Mouse (Mus musculus): ENCODE measurements around the gene Arl15. TPM values are rescaled to one million over a fixed set of nuclear protein-coding genes. Genes with fewer than 3 reads are reported as not detected.

The Arl15 gene
- polyA plus RNA-seq, 1 experiment from 2014 or later: 16.3 TPM

DNA sequence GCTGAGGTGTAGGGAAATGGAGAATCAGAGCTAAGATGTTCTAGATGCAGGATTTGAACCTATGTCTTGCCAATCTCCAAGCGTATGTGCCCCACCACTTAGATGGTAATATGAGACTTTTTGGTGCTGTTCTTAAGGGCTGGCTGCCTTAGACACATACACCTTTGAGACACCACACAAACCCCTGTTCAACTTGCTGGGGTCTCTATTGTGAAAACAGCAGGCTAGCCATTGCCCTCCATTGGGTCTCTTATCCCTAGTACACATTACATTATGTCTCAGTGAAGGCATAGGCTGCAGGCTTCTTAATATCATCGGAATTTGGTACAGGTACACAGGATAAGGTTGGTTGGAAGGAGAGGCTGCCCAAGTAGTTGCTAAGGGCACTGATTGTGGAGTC, 16.8 kb downstream of the Arl15 start:
- no peak overlapping the region for H3K9ac ChIP-seq (replicated peaks)
- H3K4me3 ChIP-seq (replicated peaks): no peak overlapping the region
- no peaks in the 10 kb centered on the region for H3K27me3 ChIP-seq (replicated peaks)
- no peaks in the 10 kb centered on the region for H3K9me3 ChIP-seq (replicated peaks)
- H3K4me2 ChIP-seq: no peak overlapping the region
- 98% methylated on average over 2 of the region's 2 CpGs for WGBS
- no peaks in the 10 kb centered on the region for H3K36me3 ChIP-seq
- no peak overlapping the region for H3K27ac ChIP-seq (replicated peaks)
- peaks cover 17% of the 10 kb centered on the region for H3K4me1 ChIP-seq
- no peak for ATAC-seq (ENCODE audit: low FRiP score)

- Histone ChIP-seq H3K9ac (replicated peaks) (no peak overlapping the region), H3K27ac (replicated peaks) (peak overlapping the region; percentile 24; the same call in 1 of the 2 replicates), H3K4me2 (no peak overlapping the region), H3K9me3 (replicated peaks) (no peaks in the 10 kb centered on the region), H3K4me3 (replicated peaks) (no peak overlapping the region), H3K4me1 (peaks cover 19% of the 10 kb centered on the region), H3K36me3 (no peaks in the 10 kb centered on the region), H3K27me3 (replicated peaks) (no peaks in the 10 kb centered on the region)
- WGBS: 46% methylated on average over 9 of the region's 9 CpGs
- 0 out of 2 replicates have a peak, but pooled peaks have one; percentile 33 for ATAC-seq (ENCODE audit: low FRiP score)
Observed at GRCm38 (mm10) chr13:113811910-113812592, 17.7 kb downstream of the Arl15 start.

- Histone ChIP-seq H3K4me1 (peaks cover 19% of the 10 kb centered on the region), H3K27ac (replicated peaks) (peak overlapping the region; percentile 24; the same call in 1 of the 2 replicates), H3K4me3 (replicated peaks) (no peak overlapping the region), H3K9ac (replicated peaks) (no peak overlapping the region), H3K4me2 (no peak overlapping the region), H3K27me3 (replicated peaks) (no peaks in the 10 kb centered on the region), H3K9me3 (replicated peaks) (no peaks in the 10 kb centered on the region), H3K36me3 (no peaks in the 10 kb centered on the region)
- ATAC-seq (ENCODE audit: low FRiP score): no peak
- WGBS: 61% methylated on average over 6 of the region's 6 CpGs
Observed at GRCm38 (mm10) chr13:113812593-113812975, 18.3 kb downstream of the Arl15 start.

DNA sequence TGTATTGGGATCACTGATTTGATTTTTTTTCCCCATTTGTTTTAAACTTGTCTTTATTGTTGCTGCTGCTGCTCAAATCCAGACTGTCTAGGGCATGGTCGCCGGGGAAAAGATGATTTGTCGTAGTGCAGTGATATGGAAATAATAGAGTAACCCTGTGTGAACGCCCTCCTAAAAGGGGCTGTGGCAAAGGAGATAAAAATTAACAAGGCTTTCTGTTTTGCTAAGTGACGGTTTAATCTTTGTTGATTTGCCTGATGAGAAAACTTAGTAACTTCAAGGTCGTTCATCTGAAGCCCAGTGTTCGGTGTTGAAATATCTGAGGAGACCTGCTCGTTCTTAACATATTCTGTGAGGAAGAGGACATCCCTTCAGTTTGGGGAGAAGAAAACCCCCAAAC, 19.8 kb downstream of the Arl15 start:
- Histone ChIP-seq H3K4me2 (no peak overlapping the region), H3K27me3 (replicated peaks) (no peaks in the 10 kb centered on the region), H3K4me1 (peaks cover 19% of the 10 kb centered on the region), H3K9ac (replicated peaks) (no peak overlapping the region), H3K27ac (replicated peaks) (no peak overlapping the region), H3K9me3 (replicated peaks) (no peaks in the 10 kb centered on the region), H3K4me3 (replicated peaks) (no peak overlapping the region), H3K36me3 (no peaks in the 10 kb centered on the region)
- WGBS: 74% methylated on average over 8 of the region's 8 CpGs
- ATAC-seq (ENCODE audit: low FRiP score): no peak

- Histone ChIP-seq H3K27ac (replicated peaks) (no peak overlapping the region), H3K9ac (replicated peaks) (no peak overlapping the region), H3K4me3 (replicated peaks) (no peak overlapping the region), H3K4me2 (no peak overlapping the region), H3K36me3 (no peaks in the 10 kb centered on the region), H3K9me3 (replicated peaks) (no peaks in the 10 kb centered on the region), H3K27me3 (replicated peaks) (no peaks in the 10 kb centered on the region), H3K4me1 (peaks cover 19% of the 10 kb centered on the region)
- WGBS: 29% methylated on average over 15 of the region's 15 CpGs
- no peak for ATAC-seq (ENCODE audit: low FRiP score)
Observed at GRCm38 (mm10) chr13:113815697-113816420, 21.6 kb downstream of the Arl15 start.

DNA sequence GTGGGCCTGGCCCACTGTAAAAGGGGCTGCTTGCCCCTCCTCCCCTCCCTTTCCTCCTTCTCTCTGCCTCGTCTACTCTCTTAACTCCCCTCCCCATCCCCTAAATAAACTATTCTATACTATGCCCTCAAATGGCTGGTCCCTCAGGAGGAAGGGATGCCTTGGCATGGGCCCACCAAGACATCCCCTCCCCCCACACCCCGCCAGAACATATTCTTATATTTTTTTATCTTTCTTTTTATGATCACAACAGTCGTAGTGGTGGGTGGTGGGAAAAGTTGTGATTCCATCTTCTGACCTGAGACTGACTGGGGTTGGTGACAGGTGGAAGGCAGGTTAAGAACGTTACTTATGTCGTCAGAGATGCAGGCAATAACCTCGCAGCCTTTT, 22.1 kb downstream of the Arl15 start:
- Histone ChIP-seq H3K4me3 (replicated peaks) (no peak overlapping the region), H3K27ac (replicated peaks) (no peak overlapping the region), H3K9ac (replicated peaks) (no peak overlapping the region), H3K36me3 (no peaks in the 10 kb centered on the region), H3K4me2 (no peak overlapping the region), H3K27me3 (replicated peaks) (no peaks in the 10 kb centered on the region), H3K9me3 (replicated peaks) (no peaks in the 10 kb centered on the region), H3K4me1 (peaks cover 19% of the 10 kb centered on the region)
- no peak for ATAC-seq (ENCODE audit: low FRiP score)
- 45% methylated on average over 6 of the region's 6 CpGs for WGBS

DNA sequence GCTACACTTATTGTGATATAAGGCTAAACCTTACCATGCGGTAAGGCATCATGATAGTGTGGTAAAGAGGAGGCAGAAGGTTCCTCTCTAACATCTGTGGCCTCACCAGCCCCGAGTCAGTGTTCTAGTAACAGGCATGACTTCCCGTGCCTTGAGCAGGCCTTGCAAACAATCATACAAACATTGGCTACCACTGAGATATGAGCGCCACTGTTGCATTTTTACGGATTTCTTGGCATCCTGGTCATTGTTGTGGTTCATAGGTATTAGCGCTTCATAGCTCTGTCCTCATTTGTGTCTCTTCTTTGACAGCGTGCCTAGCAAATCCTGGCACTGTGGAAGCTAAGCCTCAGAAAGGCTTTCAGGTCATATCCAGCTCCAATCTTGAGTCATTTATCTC, 24.7 kb downstream of the Arl15 start:
- Histone ChIP-seq H3K27ac (replicated peaks) (no peak overlapping the region), H3K9ac (replicated peaks) (no peak overlapping the region), H3K4me1 (peaks cover 12% of the 10 kb centered on the region; the same call in 1 of the 2 replicates), H3K9me3 (replicated peaks) (no peaks in the 10 kb centered on the region), H3K4me2 (no peak overlapping the region), H3K36me3 (no peaks in the 10 kb centered on the region), H3K4me3 (replicated peaks) (no peak overlapping the region), H3K27me3 (replicated peaks) (no peaks in the 10 kb centered on the region)
- 97% methylated on average over 7 of the region's 7 CpGs for WGBS
- ATAC-seq (ENCODE audit: low FRiP score): no peak

DNA sequence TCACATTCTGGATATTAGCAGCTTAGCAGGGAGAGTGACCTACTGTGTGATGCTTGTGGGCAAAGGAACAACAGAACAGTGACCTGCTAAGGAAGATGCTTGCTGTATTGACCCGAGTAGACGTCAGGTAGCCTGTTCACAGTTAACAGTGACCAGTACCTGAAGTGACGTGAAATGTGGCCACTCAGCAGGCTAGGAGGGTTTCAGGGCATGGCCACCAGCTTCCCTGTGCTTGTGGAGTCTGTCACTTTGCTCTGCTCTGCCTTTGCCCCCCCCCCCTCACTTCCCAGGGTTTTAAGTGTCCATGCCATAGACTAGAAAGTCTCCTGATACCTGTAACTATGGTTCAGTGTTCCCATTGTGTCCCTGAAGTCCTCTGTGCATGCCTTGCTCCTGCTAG, 25.9 kb downstream of the Arl15 start:
- Histone ChIP-seq H3K36me3 (no peaks in the 10 kb centered on the region), H3K4me1 (peaks cover 9% of the 10 kb centered on the region; the same call in 1 of the 2 replicates), H3K4me2 (no peak overlapping the region), H3K9me3 (replicated peaks) (no peaks in the 10 kb centered on the region), H3K9ac (replicated peaks) (no peak overlapping the region), H3K4me3 (replicated peaks) (no peak overlapping the region), H3K27me3 (replicated peaks) (no peaks in the 10 kb centered on the region), H3K27ac (replicated peaks) (no peak overlapping the region)
- no peak for ATAC-seq (ENCODE audit: low FRiP score)
- 96% methylated on average over 3 of the region's 3 CpGs for WGBS

GRCm38 (mm10) chr13:113821891-113822290, 27.6 kb downstream of the Arl15 start:
- Histone ChIP-seq H3K4me1 (no peaks in the 10 kb centered on the region), H3K9me3 (replicated peaks) (no peaks in the 10 kb centered on the region), H3K4me3 (replicated peaks) (no peak overlapping the region), H3K4me2 (no peak overlapping the region), H3K36me3 (no peaks in the 10 kb centered on the region), H3K9ac (replicated peaks) (no peak overlapping the region), H3K27ac (replicated peaks) (no peak overlapping the region), H3K27me3 (replicated peaks) (no peaks in the 10 kb centered on the region)
- WGBS: 85% methylated on average over 12 of the region's 12 CpGs
- ATAC-seq (ENCODE audit: low FRiP score): no peak

- Histone ChIP-seq H3K27me3 (replicated peaks) (no peaks in the 10 kb centered on the region), H3K4me2 (no peak overlapping the region), H3K36me3 (no peaks in the 10 kb centered on the region), H3K9ac (replicated peaks) (no peak overlapping the region), H3K9me3 (replicated peaks) (no peaks in the 10 kb centered on the region), H3K27ac (replicated peaks) (no peak overlapping the region), H3K4me3 (replicated peaks) (no peak overlapping the region), H3K4me1 (no peaks in the 10 kb centered on the region)
- ATAC-seq (ENCODE audit: low FRiP score): no peak
- WGBS: 87% methylated on average over 3 of the region's 3 CpGs
Observed at GRCm38 (mm10) chr13:113824027-113824426, 29.7 kb downstream of the Arl15 start.

DNA sequence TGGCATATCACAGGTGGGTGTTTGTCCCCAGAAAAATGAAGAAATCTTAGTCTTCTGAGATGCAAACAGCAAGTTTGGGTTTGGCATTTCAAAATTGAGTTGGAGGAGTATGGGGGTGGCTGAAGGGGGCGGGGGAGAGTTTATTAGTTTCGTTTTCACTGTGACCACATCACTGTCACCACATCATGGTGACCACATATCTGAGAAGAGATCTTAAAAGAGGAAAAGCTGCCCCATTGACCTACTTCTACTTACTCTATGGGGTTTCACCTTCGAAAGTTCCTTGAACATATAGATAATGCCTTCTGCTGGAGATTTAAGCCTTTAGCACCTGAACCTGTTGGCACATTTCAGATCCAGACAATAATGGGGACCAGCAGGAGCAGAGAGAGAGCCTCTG, 34.3 kb downstream of the Arl15 start:
- WGBS: 92% methylated on average over 3 of the region's 3 CpGs
- ATAC-seq (ENCODE audit: low FRiP score): no peak
- H3K27ac ChIP-seq (replicated peaks): no peak overlapping the region

DNA sequence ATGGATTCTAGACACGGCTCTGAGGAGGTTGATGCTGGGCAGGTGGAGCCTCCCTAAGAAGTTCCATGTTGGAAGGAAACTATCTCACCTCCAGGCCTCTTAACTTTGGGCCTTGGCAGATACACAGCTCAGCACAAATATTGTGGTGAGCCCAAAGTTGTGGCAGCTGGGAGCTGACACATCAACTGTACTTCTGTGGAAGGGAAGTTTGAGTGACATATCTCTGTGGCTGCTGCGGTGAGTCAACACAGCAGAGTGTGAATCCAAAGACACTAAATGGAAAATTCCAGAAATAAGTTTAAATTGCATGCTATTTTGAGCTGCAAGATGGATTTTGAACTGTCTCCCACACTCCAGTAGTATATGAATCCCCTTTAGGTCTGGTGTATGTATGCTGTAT, 34.8 kb downstream of the Arl15 start:
- H3K27ac ChIP-seq (replicated peaks): no peak overlapping the region
- no peak for ATAC-seq (ENCODE audit: low FRiP score)
- no peak overlapping the region for H3K9ac ChIP-seq (replicated peaks)
- H3K4me1 ChIP-seq: peaks cover 3% of the 10 kb centered on the region; the same call in 1 of the 2 replicates
- H3K9me3 ChIP-seq (replicated peaks): no peaks in the 10 kb centered on the region
- no peaks in the 10 kb centered on the region for H3K27me3 ChIP-seq (replicated peaks)
- no peak overlapping the region for H3K4me3 ChIP-seq (replicated peaks)
- H3K36me3 ChIP-seq: no peaks in the 10 kb centered on the region
- WGBS: 90% methylated on average over 2 of the region's 2 CpGs
- H3K4me2 ChIP-seq: no peak overlapping the region

More for the DNA sequence above, 34.3 kb downstream of the Arl15 start:
- Histone ChIP-seq H3K9ac (replicated peaks) (no peak overlapping the region), H3K4me3 (replicated peaks) (no peak overlapping the region), H3K9me3 (replicated peaks) (no peaks in the 10 kb centered on the region), H3K4me2 (no peak overlapping the region), H3K27me3 (replicated peaks) (no peaks in the 10 kb centered on the region), H3K36me3 (no peaks in the 10 kb centered on the region), H3K4me1 (no peaks in the 10 kb centered on the region)

Data from neural tube, embryonic 15.5 days (tissue).